Mouse (Mus musculus) MN1 (cell line): ENCODE data around the gene Cd300ld3.
"Not testable (repeated sequence)": the region's sequence is repeated elsewhere in the genome, so short reads cannot be mapped to it uniquely, and the experiment has no call there.

Source experiments
- DNase-seq: peaks from one replicate; pipeline ENCODE4 v3.0.0-alpha.2; 2016; ENCODE audit warnings: low spot score

The Cd300ld3 gene

DNA sequence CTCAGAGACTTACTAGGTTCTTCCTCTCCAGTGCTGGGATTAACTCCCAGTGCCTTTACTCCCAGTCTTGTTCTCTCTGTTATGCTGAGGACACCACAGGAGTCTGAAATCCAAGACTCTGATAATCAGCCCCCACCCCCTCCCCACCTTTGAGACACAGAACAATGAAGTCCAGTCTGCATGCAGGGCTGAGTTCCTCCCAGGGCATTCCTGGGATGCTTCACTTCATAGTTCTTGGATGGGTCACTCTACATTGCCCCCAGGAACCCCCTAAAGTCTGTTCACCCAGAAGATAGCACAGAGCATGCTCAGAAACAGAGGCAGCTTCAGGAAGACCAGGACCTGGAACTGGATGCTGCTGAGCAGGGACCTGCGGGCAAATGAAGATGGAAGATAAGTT is 4.8 kb upstream of the Cd300ld3 start:
- DNase-seq, result no peak

DNA sequence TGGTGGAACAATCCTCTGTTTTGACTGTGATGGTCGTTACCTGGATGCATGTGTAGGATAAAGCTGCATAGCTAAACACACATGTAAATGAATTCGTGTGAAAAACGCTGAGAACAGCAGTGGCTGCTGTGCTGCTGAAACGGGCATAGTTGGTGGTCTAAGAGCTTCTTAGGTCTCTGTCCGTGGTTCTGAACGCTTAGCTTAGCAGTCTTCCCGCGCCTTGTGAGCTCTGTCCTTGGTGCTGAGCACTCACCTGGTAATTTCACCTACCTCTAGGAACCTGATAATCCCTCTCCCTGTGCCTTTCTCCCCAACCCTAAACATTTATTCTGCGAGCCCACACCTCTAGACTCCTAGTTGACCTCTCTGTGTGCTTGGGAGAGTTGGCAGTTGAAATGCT is 4.0 kb upstream of the Cd300ld3 start:
- no peak for DNase-seq

DNA sequence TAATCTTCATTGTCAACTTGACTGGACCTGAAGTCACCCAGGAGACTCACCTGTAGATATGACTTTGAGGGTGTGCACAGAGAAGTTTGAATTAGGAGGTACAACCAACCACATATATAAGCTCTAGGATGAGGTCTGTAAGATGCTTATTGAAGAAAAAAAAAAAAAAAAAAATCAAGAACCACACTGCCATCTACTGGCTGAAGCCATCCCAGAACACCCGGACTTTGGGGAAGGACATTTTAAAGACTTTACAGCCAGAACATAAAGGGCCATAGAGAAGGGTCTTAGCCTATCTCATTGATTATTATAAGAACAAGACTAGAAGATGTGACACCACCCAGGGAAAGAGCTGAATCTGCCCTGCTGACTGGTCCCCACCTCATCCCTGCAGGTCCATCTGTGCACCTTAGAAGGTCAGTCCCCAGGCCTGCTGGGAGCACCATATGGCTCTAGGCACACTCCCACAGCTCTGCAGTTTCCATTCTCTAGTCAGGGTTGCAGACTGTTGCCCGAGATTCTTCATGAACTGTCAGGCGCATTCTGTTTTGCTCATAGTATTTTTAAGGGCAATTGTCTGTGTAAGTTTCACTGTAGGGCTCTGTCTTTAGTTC is 1.2 kb upstream of the Cd300ld3 start:
- no peak for DNase-seq

DNA sequence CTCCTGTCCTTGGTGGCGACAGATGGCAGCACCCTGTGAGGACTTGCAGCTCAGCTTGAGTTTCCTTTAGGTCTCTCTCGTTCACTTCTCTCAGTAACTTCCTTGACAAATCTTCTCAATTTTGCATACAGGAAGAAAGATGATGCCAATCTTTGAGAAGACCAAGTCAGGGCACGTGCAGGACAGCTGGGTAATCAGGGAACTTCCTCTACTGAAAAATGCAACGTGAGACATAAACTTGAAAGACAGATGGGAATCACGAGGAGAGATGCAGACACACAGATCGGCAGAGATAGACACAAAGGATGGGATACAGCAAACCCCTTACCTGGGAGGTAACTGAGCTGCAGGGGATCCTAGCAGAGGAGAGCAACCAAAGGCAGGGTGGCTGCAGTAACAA is 10.5 kb downstream of the Cd300ld3 start, which contains the start of gene Cd300ld5:
Cd300ld5 (minus strand) TSS at position 101 of the 400 bp plus-strand sequence.
- not testable (repeated sequence) for DNase-seq

DNA sequence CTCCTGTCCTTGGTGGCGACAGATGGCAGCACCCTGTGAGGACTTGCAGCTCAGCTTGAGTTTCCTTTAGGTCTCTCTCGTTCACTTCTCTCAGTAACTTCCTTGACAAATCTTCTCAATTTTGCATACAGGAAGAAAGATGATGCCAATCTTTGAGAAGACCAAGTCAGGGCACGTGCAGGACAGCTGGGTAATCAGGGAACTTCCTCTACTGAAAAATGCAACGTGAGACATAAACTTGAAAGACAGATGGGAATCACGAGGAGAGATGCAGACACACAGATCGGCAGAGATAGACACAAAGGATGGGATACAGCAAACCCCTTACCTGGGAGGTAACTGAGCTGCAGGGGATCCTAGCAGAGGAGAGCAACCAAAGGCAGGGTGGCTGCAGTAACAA is 21.3 kb downstream of the Cd300ld3 start, which contains the start of gene Cd300ld4:
Cd300ld4 (minus strand) TSS at position 101 of the 400 bp plus-strand sequence.
- not testable (repeated sequence) for DNase-seq

DNA sequence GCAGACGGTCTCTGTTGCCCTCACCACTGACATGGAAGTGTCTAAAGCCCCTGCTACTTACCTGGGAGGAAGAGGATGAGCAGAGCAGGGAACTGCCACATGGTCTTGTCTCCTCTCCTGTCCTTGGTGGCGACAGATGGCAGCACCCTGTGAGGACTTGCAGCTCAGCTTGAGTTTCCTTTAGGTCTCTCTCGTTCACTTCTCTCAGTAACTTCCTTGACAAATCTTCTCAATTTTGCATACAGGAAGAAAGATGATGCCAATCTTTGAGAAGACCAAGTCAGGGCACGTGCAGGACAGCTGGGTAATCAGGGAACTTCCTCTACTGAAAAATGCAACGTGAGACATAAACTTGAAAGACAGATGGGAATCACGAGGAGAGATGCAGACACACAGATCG is 32.1 kb downstream of the Cd300ld3 start, which contains the start of gene Cd300ld2:
Cd300ld2 (minus strand) TSS at position 101 of the 400 bp plus-strand sequence.
- DNase-seq, result not testable (repeated sequence)

DNA sequence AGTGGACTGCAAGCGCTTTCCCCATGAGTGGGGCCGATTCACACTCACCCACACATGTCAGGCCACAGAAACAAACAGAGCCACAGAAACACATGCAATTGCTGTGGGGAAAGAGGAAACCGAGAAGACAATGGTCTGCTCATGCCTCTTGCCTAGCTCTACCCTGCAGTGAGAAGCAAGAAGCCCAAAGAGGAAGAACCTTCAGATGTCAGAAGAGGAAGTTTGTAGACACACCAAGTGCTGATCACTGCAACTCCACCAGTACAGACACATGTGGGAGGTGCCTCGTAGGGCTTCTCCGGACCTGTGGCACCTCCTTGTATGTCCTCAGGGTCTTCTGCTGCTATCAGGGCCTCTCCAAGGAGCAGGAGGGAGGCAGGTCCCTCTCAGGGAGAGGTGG is 44.1 kb downstream of the Cd300ld3 start:
- DNase-seq, result no peak

DNA sequence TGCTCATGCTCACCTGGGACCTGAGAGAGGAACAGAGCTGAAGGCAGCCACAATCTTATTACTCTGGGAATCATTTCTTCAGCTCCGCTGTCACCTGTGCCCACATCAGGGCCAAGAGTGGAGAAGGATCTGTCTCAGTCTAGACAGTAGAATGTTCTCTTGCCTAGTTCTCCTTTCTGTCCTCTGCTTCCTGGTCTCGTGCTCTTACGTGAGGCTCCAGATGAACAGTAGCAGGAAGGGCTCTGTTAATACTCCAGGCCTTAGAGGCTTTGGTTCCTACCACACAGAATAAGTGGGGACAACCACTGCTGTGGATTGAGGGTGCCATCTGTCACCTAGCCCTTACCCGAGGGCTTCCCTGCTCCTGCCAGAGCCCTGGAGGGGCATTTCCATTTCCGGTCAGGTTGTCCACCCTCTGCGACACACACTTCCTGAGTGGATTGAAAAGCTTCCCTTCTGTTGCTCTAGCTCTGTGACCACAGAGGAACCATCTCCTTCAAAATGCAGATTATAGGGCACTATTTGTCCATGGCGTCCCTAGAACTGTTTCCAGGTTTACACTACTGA is 46.7 kb downstream of the Cd300ld3 start, which contains the start of gene Cd300c2:
Cd300c2 (minus strand) TSS at position 407 of the 567 bp plus-strand sequence.
- no peak for DNase-seq
